Mouse (Mus musculus): ENCODE measurements around the gene D1Ertd622e.

GRCm38 (mm10) chr1:97693825-97694224, 32.0 kb upstream of the D1Ertd622e start:
- no peak for TF ChIP-seq CTCF (IDR thresholded peaks at IDR 0.05; ENCODE audit: low read depth)
- no peak for TF ChIP-seq EP300 (optimal IDR thresholded peaks at IDR 0.05)
